Mouse (Mus musculus) testis, adult 2 months (tissue): ENCODE data around the gene Ftl1. TPM values are rescaled to one million over a fixed set of nuclear protein-coding genes. Genes with fewer than 3 reads are reported as not detected.
"Not testable (repeated sequence)": the region's sequence is repeated elsewhere in the genome, so short reads cannot be mapped to it uniquely, and the experiment has no call there.

Experiments used
- H3K27ac ChIP-seq: fragments of 200-500 bp; 2 replicates; pipeline ENCODE4 v1.5.1; 2012; ENCODE audit warnings: low read depth, low read length; ENCODE audit not compliant: control insufficient read depth, insufficient read depth
- H3K27me3 ChIP-seq: fragments of 200-500 bp; 2 replicates; pipeline ENCODE4 v1.6.1; 2012; ENCODE audit warnings: mild to moderate bottlenecking, low read length, moderate library complexity; ENCODE audit not compliant: control insufficient read depth, insufficient read depth
- H3K36me3 ChIP-seq: fragments of 200-500 bp; 2 replicates; pipeline ENCODE4 v1.6.1; 2012; ENCODE audit warnings: mild to moderate bottlenecking, low read length; ENCODE audit not compliant: control insufficient read depth, insufficient read depth
- H3K4me1 ChIP-seq: fragments of 200-500 bp; 2 replicates; pipeline ENCODE4 v1.6.1; 2012; ENCODE audit warnings: low read length; ENCODE audit not compliant: control insufficient read depth, insufficient read depth
- H3K4me3 ChIP-seq: fragments of 200-500 bp; 2 replicates; pipeline ENCODE4 v1.5.1; 2012; ENCODE audit warnings: low read depth, mild to moderate bottlenecking, low read length, moderate library complexity, mixed read lengths; ENCODE audit not compliant: control insufficient read depth
- CTCF ChIP-seq: fragments of 200-500 bp; IDR thresholded peaks from 2 replicates; pipeline ENCODE4 v1.5.1; 2012; ENCODE audit warnings: low read depth, mild to moderate bottlenecking, inconsistent platforms, low read length, moderate library complexity; ENCODE audit not compliant: control insufficient read depth, insufficient read depth, insufficient replicate concordance
- POLR2A ChIP-seq: fragments of 200-500 bp; IDR thresholded peaks from 2 replicates; pipeline ENCODE4 v1.6.1; 2012; ENCODE audit warnings: low read depth, mild to moderate bottlenecking, inconsistent platforms, low read length, moderate library complexity; ENCODE audit not compliant: control insufficient read depth
- polyA plus RNA-seq: library from polyadenylated mRNA; depleted of rRNA; stranded (reverse); fragments of >200 nt; gene quantifications from 2 replicates; pipeline ENCODE4 v1.2.3, GENCODE M21; 2012

The Ftl1 gene
- polyA plus RNA-seq, 1 experiment: 152 TPM

- Histone ChIP-seq H3K4me3 (no peak overlapping the region), H3K36me3 (no peaks in the 10 kb centered on the region), H3K27ac (peak overlapping the region; percentile 32; the same call in 1 of the 2 replicates), H3K4me1 (peaks cover 23% of the 10 kb centered on the region), H3K27me3 (no peaks in the 10 kb centered on the region)
- TF ChIP-seq CTCF (no peak), POLR2A (no peak)
These were observed 11.2 kb upstream of the Ftl1 start for GRCm38 (mm10) chr7:45470869-45471268.

DNA sequence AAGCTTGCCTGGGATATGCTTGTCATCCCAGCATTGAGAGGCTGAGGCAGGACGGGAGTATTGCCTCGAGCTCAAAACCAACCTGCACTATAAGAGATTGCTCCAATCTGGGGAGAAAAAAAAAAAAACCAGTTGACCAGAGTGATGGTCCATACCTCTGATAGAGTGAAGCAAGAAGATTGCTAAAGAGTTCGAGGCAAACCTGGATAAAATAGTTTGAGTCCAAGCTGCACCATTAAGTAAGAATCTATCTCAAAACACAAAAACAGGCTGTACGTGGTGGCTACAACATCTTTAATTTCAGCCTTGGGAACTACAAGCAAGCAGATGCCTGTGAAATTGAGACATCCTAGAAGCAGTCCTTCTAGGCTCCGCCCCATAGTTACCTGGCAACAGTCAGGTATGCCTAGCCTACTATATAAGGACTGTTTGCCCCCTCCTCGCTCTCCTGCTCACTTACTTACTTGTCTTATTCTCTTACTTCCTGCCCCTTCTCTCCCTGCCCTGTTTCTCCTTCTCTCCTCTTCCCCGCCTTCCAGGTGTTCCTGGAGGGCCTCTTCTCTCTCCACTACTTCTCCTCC is 7.5 kb upstream of the Ftl1 start:
- no peaks in the 10 kb centered on the region for H3K36me3 ChIP-seq
- 0 out of 2 replicates have a peak overlapping the region, but pooled peaks have one; percentile 19 for H3K27ac ChIP-seq
- H3K4me3 ChIP-seq: peak overlapping the region; percentile 92
- no peaks in the 10 kb centered on the region for H3K27me3 ChIP-seq
- peaks cover 18% of the 10 kb centered on the region for H3K4me1 ChIP-seq
- TF ChIP-seq CTCF (no peak), POLR2A (no peak)

GRCm38 (mm10) chr7:45466283-45467089 is 6.8 kb upstream of the Ftl1 start, which contains the start of gene Bax:
Gene Bax (minus strand): TSS chr7:45466898.
- 0 out of 2 replicates have a peak within 1 kb of the TSS, but pooled peaks have one; percentile 19 for H3K27ac ChIP-seq
- TF ChIP-seq POLR2A (peak; percentile 70), CTCF (no peak)

DNA sequence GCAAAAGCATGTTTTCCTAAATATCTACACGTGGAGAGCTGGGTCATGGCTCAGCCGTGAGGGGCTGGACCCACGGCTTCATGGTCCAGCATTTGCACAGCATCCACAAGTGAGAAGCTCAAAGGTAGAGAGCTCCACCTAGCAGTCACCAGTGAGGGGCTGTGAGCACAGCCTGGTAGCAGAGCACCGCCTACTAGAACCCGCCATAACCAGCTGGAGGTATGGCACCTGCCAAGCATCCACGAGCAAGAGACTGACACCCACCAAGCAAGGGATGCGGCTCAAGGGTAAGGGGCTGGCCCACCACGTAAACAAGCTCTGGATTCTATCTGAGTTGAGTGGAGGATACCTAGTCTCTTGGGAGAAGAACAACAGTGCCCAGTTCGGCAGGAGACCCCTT is 5.9 kb upstream of the Ftl1 start:
- H3K4me1 ChIP-seq: peaks cover 21% of the 10 kb centered on the region
- no peak overlapping the region for H3K4me3 ChIP-seq
- H3K27me3 ChIP-seq: no peaks in the 10 kb centered on the region
- TF ChIP-seq CTCF: no peak
- TF ChIP-seq POLR2A: no peak
- H3K27ac ChIP-seq: no peak overlapping the region
- H3K36me3 ChIP-seq: no peaks in the 10 kb centered on the region

More at GRCm38 (mm10) chr7:45466283-45467089, 6.8 kb upstream of the Ftl1 start, which contains the start of gene Bax:
- H3K27me3 ChIP-seq: no peaks in the 10 kb centered on the region
- H3K36me3 ChIP-seq: no peaks in the 10 kb centered on the region
- peaks cover 16% of the 10 kb centered on the region for H3K4me1 ChIP-seq
- peak within 1 kb of the TSS; percentile 92 for H3K4me3 ChIP-seq

DNA sequence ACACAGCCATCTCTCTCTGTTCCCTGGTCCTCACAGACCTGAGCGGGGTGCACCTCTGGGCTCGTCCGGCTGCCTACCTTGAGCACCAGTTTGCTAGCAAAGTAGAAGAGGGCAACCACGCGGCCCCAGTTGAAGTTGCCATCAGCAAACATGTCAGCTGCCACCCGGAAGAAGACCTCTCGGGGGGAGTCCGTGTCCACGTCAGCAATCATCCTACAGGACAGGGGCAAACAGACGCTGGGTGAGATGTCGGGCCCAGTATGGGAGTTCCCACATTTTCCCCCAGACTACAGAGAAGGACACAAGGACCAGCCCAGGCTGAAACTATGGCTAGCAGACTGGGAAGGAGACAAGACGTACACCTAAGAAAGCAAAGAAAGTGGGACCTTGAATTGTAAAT is 5.4 kb upstream of the Ftl1 start:
- Histone ChIP-seq H3K27me3 (no peaks in the 10 kb centered on the region), H3K4me1 (peaks cover 25% of the 10 kb centered on the region), H3K27ac (no peak overlapping the region), H3K4me3 (no peak overlapping the region), H3K36me3 (no peaks in the 10 kb centered on the region)
- TF ChIP-seq CTCF (no peak), POLR2A (no peak)

DNA sequence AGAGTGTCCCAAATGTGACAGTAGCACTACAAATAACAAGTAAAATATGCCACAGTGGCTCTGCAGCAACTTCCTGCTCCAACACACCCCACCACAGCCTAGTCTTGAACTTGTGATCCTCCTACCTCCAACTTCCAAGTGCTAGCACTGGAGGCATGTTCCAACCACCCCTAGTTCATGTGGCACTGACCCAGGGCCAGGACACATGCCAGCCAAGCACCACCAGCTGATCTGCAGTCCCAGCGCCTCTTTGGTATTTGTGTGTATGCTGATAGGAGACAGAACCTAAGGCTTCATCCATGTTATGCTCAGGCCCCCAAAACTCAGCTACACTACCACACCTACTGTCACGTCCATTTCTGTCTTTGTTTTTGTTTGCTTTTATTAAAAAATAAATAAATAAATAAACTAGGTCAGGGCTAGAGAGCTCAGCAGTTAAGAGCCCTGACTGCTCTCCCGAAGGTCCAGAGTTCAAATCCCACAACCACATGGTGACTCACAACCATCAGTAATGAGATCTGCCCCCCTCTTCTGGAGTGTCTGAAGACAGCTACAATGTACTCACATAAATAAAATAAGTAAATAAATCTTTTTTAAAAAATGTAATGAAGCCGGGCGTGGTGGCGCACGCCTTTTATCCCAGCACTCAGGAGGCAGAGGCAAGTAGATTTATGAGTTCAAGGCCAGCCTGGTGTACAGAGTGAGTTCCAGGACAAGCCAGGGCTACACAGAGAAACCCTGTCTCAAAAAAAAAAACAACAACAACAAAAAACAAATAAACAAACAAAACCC is 4.5 kb upstream of the Ftl1 start:
- Histone ChIP-seq H3K27me3 (no peaks in the 10 kb centered on the region), H3K4me3 (no peak overlapping the region), H3K4me1 (peaks cover 28% of the 10 kb centered on the region), H3K36me3 (no peaks in the 10 kb centered on the region), H3K27ac (no peak overlapping the region)
- TF ChIP-seq CTCF: no peak

GRCm38 (mm10) chr7:45462868-45463267 is 3.2 kb upstream of the Ftl1 start:
- H3K36me3 ChIP-seq, H3K27ac ChIP-seq, H3K27me3 ChIP-seq, H3K4me3 ChIP-seq: not testable (repeated sequence)
- peaks cover 38% of the 10 kb centered on the region for H3K4me1 ChIP-seq
